Mouse (Mus musculus) C2C12 (cell line): Measurements from ENCODE around the gene Wnt9b.

Experiments used
- CEBPB ChIP-seq: IDR thresholded peaks from one replicate; pipeline ENCODE4 v1.6.1; 2011; ENCODE audit warnings: low read depth, mild to moderate bottlenecking, control low read depth, moderate library complexity
- CTCF ChIP-seq: IDR thresholded peaks from one replicate; pipeline ENCODE4 v1.5.1; 2011; ENCODE audit not compliant: control insufficient read depth, insufficient read depth, insufficient read length
- MAX ChIP-seq: IDR thresholded peaks from one replicate; pipeline ENCODE4 v1.6.1; 2011; ENCODE audit warnings: mild to moderate bottlenecking, control low read depth
- MYOG ChIP-seq: IDR thresholded peaks from one replicate; pipeline ENCODE4 v1.6.1; 2011; ENCODE audit not compliant: control insufficient read depth, insufficient read length; ENCODE audit errors: extremely low read depth
- USF1 ChIP-seq: IDR thresholded peaks from one replicate; pipeline ENCODE4 v1.6.1; 2011; ENCODE audit warnings: low read depth, mild to moderate bottlenecking, control low read depth, moderate library complexity

- TF ChIP-seq CTCF (no peak), USF1 (no peak), MAX (no peak), CEBPB (peak; percentile 35), MYOG (no peak)
These were observed 64.3 kb downstream of the Wnt9b start for GRCm38 (mm10) chr11:103685261-103685736.
